Comparison of ENCODE assay signal across 13 mouse cellular contexts in the genomic region with DNA sequence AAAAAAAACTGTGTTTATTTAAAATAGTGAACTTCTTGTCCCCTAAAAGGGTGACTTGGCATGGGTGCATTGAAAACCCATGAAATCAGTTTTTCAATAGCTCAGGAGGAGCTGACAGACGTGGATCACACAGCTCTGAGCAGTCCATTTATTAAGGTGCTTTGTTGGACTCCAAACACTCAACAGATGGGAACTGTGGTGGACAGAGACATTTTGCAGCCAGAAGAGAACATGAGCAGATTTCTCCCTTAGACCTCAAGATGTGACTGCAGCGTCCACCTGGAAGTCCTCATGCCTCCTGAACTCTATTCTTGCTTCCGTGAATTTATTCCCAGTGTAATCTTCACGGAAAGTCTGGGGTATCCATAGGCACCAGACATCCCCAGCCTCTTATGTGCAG.
"Had no signal": no experiment of that assay in that cellular context is flagged by ENCODE, and none has a peak within 500 bp of the region (broad histone marks: within the 10 kb centered on the region; RNA-seq: fewer than 3 reads in every experiment).

No protein-coding gene starts in this region.

- DNase-seq: gastrocnemius, postnatal 10 days; gastrocnemius, postnatal 25 days; heart, adult 2 months; heart, postnatal 14 days; heart, postnatal 4 days; kidney, adult 18-20 months; kidney, adult 8-10 months; kidney, postnatal 10 days; kidney, postnatal 25 days; kidney, postnatal 4 days; liver; liver, embryonic 13.5 days; liver, postnatal 0 days had no signal
